Mouse (Mus musculus): ENCODE results near the gene Atp1a4. TPM values are rescaled to one million over a fixed set of nuclear protein-coding genes. Genes with fewer than 3 reads are reported as not detected.

Atp1a4 gene
- polyA plus RNA-seq, 2 experiments = 0.03 TPM; not detected in 1

GRCm38 (mm10) chr1:172212776-172213175 lies 45.4 kb downstream of the Atp1a4 start:
- TF ChIP-seq POLR2A (IDR thresholded peaks at IDR 0.05; ENCODE audit: borderline replicate concordance, extremely low read depth, insufficient read depth, insufficient read length) = no peak
- Histone ChIP-seq H3K27me3 (ENCODE audit: control insufficient read depth, insufficient read depth, low read length) (no peaks in the 10 kb centered on the region), H3K4me1 (ENCODE audit: control insufficient read depth, insufficient read depth, low read length) (peaks cover 7% of the 10 kb centered on the region; the same call in 1 of the 2 replicates), H3K9ac (ENCODE audit: low read depth, low read length, severe bottlenecking) (no peak overlapping the region), H3K9me3 (ENCODE audit: control insufficient read depth, low read length) (no peaks in the 10 kb centered on the region), H3K36me3 (ENCODE audit: control insufficient read depth, insufficient read depth, low read length) (0 out of 2 replicates have a peak, but pooled peaks cover 4% of the 10 kb centered on the region), H3K4me2 (replicated peaks; ENCODE audit: low read depth, low read length, severe bottlenecking) (no peak overlapping the region), H3K4me3 (replicated peaks; ENCODE audit: low read length) (no peak overlapping the region), H3K27ac (replicated peaks; ENCODE audit: low read depth, low read length) (0 out of 2 replicates have a peak overlapping the region, but pooled peaks have one; percentile 5)
- ATAC-seq (ENCODE audit: low FRiP score, low read depth) = no peak
- DNase-seq (ENCODE audit: low spot score) = no peak
- 53% methylated on average over 5 of the region's 5 CpGs for WGBS

DNA sequence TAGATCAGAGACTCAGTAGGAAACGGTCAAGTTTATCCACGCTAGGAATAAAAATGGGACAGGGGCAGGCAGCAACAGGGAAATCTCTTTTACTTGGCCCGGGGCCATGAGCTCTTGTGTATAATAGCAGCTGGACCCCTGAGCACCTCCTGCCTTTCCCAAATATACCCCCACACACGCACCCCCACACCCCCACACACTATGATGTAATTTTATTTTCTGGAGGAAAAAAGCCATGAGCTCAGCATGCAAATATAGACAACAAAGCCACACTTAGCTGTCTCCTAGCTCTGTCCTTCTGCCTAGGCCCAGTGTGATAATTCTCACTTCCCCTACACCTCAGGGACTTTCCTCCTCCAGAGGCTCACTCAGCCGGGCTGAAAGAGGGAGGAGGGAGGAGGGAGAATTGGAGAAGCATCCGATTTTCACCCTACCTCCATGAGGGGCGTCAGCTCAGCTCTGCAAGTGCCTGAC lies 51.1 kb downstream of the Atp1a4 start:
- peak; percentile 9; the same call in 1 of the 2 replicates for ATAC-seq (ENCODE audit: low FRiP score, low read depth)
- H3K27me3 ChIP-seq (ENCODE audit: control insufficient read depth, insufficient read depth, low read length) = no peaks in the 10 kb centered on the region
- WGBS = 22% methylated on average over 7 of the region's 7 CpGs
- no peaks in the 10 kb centered on the region for H3K9me3 ChIP-seq (ENCODE audit: control insufficient read depth, low read length)
- peak overlapping the region; percentile 78 for H3K4me2 ChIP-seq (replicated peaks; ENCODE audit: low read depth, low read length, severe bottlenecking)
- DNase-seq (ENCODE audit: low spot score) = peak; percentile 62
- peaks cover 42% of the 10 kb centered on the region for H3K4me1 ChIP-seq (ENCODE audit: control insufficient read depth, insufficient read depth, low read length)
- peak overlapping the region; percentile 79; the same call in 1 of the 2 replicates for H3K27ac ChIP-seq (replicated peaks; ENCODE audit: low read depth, low read length)
- no peak for TF ChIP-seq POLR2A (IDR thresholded peaks at IDR 0.05; ENCODE audit: borderline replicate concordance, extremely low read depth, insufficient read depth, insufficient read length)
- peaks cover 8% of the 10 kb centered on the region; the same call in 1 of the 2 replicates for H3K36me3 ChIP-seq (ENCODE audit: control insufficient read depth, insufficient read depth, low read length)
- H3K9ac ChIP-seq (ENCODE audit: low read depth, low read length, severe bottlenecking) = peak overlapping the region; percentile 78
- H3K4me3 ChIP-seq (replicated peaks; ENCODE audit: low read length) = peak overlapping the region; percentile 70

- peak within 1 kb of the TSS; percentile 79 for H3K27ac ChIP-seq (replicated peaks; ENCODE audit: low read depth, low read length)
- H3K4me1 ChIP-seq (ENCODE audit: control insufficient read depth, insufficient read depth, low read length) = peaks cover 46% of the 10 kb centered on the region
- no peak for TF ChIP-seq POLR2A (IDR thresholded peaks at IDR 0.05; ENCODE audit: borderline replicate concordance, extremely low read depth, insufficient read depth, insufficient read length)
- H3K4me2 ChIP-seq (replicated peaks; ENCODE audit: low read depth, low read length, severe bottlenecking) = peak within 1 kb of the TSS; percentile 78
- no peaks in the 10 kb centered on the region for H3K27me3 ChIP-seq (ENCODE audit: control insufficient read depth, insufficient read depth, low read length)
- peak; percentile 81 for ATAC-seq (ENCODE audit: low FRiP score, low read depth)
- peak within 1 kb of the TSS; percentile 70 for H3K4me3 ChIP-seq (replicated peaks; ENCODE audit: low read length)
- H3K36me3 ChIP-seq (ENCODE audit: control insufficient read depth, insufficient read depth, low read length) = peaks cover 16% of the 10 kb centered on the region
- under 1% methylated on average over 29 of the region's 40 CpGs for WGBS
- H3K9ac ChIP-seq (ENCODE audit: low read depth, low read length, severe bottlenecking) = peak within 1 kb of the TSS; percentile 78
- peak; percentile 70 for DNase-seq (ENCODE audit: low spot score)
- H3K9me3 ChIP-seq (ENCODE audit: control insufficient read depth, low read length) = no peaks in the 10 kb centered on the region
Observed at GRCm38 (mm10) chr1:172206141-172206917, 51.9 kb downstream of the Atp1a4 start, which contains the start of gene Pea15a. Gene Pea15a, minus strand, starts transcription at chr1:172206804.

- Histone ChIP-seq H3K27me3 (ENCODE audit: control insufficient read depth, insufficient read depth, low read length) (no peaks in the 10 kb centered on the region), H3K4me3 (replicated peaks; ENCODE audit: low read length) (peak overlapping the region; percentile 70), H3K4me2 (replicated peaks; ENCODE audit: low read depth, low read length, severe bottlenecking) (peak overlapping the region; percentile 78), H3K36me3 (ENCODE audit: control insufficient read depth, insufficient read depth, low read length) (peaks cover 22% of the 10 kb centered on the region), H3K9me3 (ENCODE audit: control insufficient read depth, low read length) (no peaks in the 10 kb centered on the region), H3K4me1 (ENCODE audit: control insufficient read depth, insufficient read depth, low read length) (peaks cover 52% of the 10 kb centered on the region), H3K9ac (ENCODE audit: low read depth, low read length, severe bottlenecking) (peak overlapping the region; percentile 78), H3K27ac (replicated peaks; ENCODE audit: low read depth, low read length) (no peak overlapping the region)
- DNase-seq (ENCODE audit: low spot score) (no peak), ATAC-seq (ENCODE audit: low FRiP score, low read depth) (no peak)
- no peak for TF ChIP-seq POLR2A (IDR thresholded peaks at IDR 0.05; ENCODE audit: borderline replicate concordance, extremely low read depth, insufficient read depth, insufficient read length)
- 15% methylated on average over 3 of the region's 3 CpGs for WGBS
Observed at GRCm38 (mm10) chr1:172205741-172206087, 52.5 kb downstream of the Atp1a4 start.

GRCm38 (mm10) chr1:172204814-172205740 lies 53.1 kb downstream of the Atp1a4 start:
- ATAC-seq (ENCODE audit: low FRiP score, low read depth) (no peak), DNase-seq (ENCODE audit: low spot score) (no peak)
- WGBS = 41% methylated on average over 15 of the region's 15 CpGs
- peak overlapping the region; percentile 70 for H3K4me3 ChIP-seq (replicated peaks; ENCODE audit: low read length)
- no peak for TF ChIP-seq POLR2A (IDR thresholded peaks at IDR 0.05; ENCODE audit: borderline replicate concordance, extremely low read depth, insufficient read depth, insufficient read length)
- no peaks in the 10 kb centered on the region for H3K27me3 ChIP-seq (ENCODE audit: control insufficient read depth, insufficient read depth, low read length)
- peak overlapping the region; percentile 75 for H3K27ac ChIP-seq (replicated peaks; ENCODE audit: low read depth, low read length)
- H3K9ac ChIP-seq (ENCODE audit: low read depth, low read length, severe bottlenecking) = peak overlapping the region; percentile 78
- peaks cover 29% of the 10 kb centered on the region for H3K36me3 ChIP-seq (ENCODE audit: control insufficient read depth, insufficient read depth, low read length)
- no peaks in the 10 kb centered on the region for H3K9me3 ChIP-seq (ENCODE audit: control insufficient read depth, low read length)
- H3K4me1 ChIP-seq (ENCODE audit: control insufficient read depth, insufficient read depth, low read length) = peaks cover 52% of the 10 kb centered on the region
- peak overlapping the region; percentile 78 for H3K4me2 ChIP-seq (replicated peaks; ENCODE audit: low read depth, low read length, severe bottlenecking)

Measured in limb, embryonic 14.5 days (tissue).